Mouse (Mus musculus) forebrain, embryonic 14.5 days (tissue): ENCODE data around the gene Smyd2. TPM values are rescaled to one million over a fixed set of nuclear protein-coding genes. Genes with fewer than 3 reads are reported as not detected.

Experiments used
- ATAC-seq: fragments of 200-750 bp; cut with Nextera tagmentation; 2 replicates; pipeline ENCODE4 v1.8.0; 2017; ENCODE audit warnings: mild to moderate bottlenecking, moderate library complexity
- DNase-seq: peaks from one replicate; pipeline ENCODE4 v3.0.0-alpha.2; 2015; ENCODE audit warnings: low spot score
- H3K27ac ChIP-seq: fragments of 300-500 bp; sonication (generic); 2 replicates; pipeline ENCODE4 v1.5.1; 2014; ENCODE audit warnings: low read depth, mild to moderate bottlenecking, control low read depth, low read length, moderate library complexity
- H3K27me3 ChIP-seq: fragments of 300-500 bp; sonication (generic); replicated peaks from 2 replicates; pipeline ENCODE4 v1.6.1; 2014; ENCODE audit warnings: low read length, control low read depth, mixed read lengths; ENCODE audit not compliant: control insufficient read depth, insufficient read depth
- H3K36me3 ChIP-seq: fragments of 300-500 bp; sonication (generic); 2 replicates; pipeline ENCODE4 v1.6.1; 2014; ENCODE audit warnings: low read length, control low read depth; ENCODE audit not compliant: control insufficient read depth, insufficient read depth
- H3K4me1 ChIP-seq: fragments of 300-500 bp; sonication (generic); 2 replicates; pipeline ENCODE4 v1.6.1; 2014; ENCODE audit warnings: antibody characterized with exemption, low read length, control low read depth; ENCODE audit not compliant: control insufficient read depth, insufficient read depth
- H3K4me2 ChIP-seq: fragments of 300-500 bp; sonication (generic); 2 replicates; pipeline ENCODE4 v1.6.1; 2014; ENCODE audit warnings: mild to moderate bottlenecking, control low read depth, low read length
- H3K4me3 ChIP-seq: fragments of 300-500 bp; sonication (generic); 2 replicates; pipeline ENCODE4 v1.5.1; 2014; ENCODE audit warnings: low read depth, low read length, control low read depth
- H3K9ac ChIP-seq: fragments of 300-500 bp; sonication (generic); 2 replicates; pipeline ENCODE4 v1.6.1; 2014; ENCODE audit warnings: mild to moderate bottlenecking, low read length, control low read depth, moderate library complexity
- H3K9me3 ChIP-seq: fragments of 300-500 bp; sonication (generic); replicated peaks from 2 replicates; pipeline ENCODE4 v1.6.1; 2016; ENCODE audit warnings: low read length, control low read depth, mixed read lengths; ENCODE audit not compliant: control insufficient read depth
- WGBS: fragments of 180-500 bp; shearing (Covaris S2); extraction: QIAGEN DNeasy Blood & Tissue Kit; methylation state at CpG from one replicate; pipeline ENCODE4 v1.1.7; 2014; 5-methylcytosine and 5-hydroxymethylcytosine counted together
- polyA plus RNA-seq: library from polyadenylated mRNA; unstranded; fragments of >200 nt; fragmentation: Nextera tagmentation; extraction: Ambion mirVana; gene quantifications from 2 replicates; pipeline ENCODE4 v1.2.1, GENCODE M21; 2014

Smyd2 gene
- polyA plus RNA-seq, 1 experiment from 2014 or later = 63.9 TPM

DNA sequence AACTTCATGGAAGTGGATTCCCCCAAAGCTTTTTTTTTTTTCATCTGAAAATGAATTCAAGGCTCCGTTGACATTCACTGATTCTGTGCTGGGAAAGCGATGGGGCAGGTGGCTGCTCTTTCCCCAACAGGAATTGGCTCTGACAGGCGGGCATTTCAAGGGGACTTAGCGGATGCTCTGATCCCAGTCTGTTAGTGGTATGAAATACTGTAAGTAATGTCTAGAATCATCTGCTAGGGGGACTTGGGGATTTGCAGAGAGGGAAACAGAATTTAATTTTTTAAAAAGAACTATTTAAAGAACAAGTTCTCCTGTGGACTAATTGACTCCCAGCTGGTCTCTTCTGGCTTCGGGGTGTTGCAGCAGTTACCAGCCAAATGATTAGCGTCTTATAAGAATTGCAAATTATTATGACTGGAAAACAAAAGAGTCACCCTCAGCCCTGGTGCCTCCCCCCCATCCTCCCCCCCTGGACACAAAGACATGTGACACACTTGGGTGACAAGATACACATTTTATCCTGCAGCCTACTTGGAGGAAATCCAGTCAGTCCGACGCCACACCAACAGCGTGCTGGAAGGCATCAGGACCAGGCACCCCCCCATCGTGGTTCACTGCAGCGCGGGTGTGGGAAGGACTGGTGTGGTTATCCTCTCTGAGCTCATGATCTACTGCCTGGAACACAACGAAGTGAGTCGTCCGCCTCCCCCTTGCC, 57.2 kb downstream of the Smyd2 start:
- Histone ChIP-seq H3K36me3 (no peaks in the 10 kb centered on the region), H3K27me3 (no peaks in the 10 kb centered on the region), H3K4me3 (no peak overlapping the region), H3K9ac (no peak overlapping the region), H3K4me1 (peaks cover 5% of the 10 kb centered on the region), H3K4me2 (no peak overlapping the region), H3K27ac (no peak overlapping the region), H3K9me3 (no peaks in the 10 kb centered on the region)
- ATAC-seq (peak; percentile 66), DNase-seq (peak; percentile 63)
- WGBS = 58% methylated on average over 15 of the region's 15 CpGs

GRCm38 (mm10) chr1:189864301-189864700, 57.9 kb downstream of the Smyd2 start:
- ATAC-seq (no peak), DNase-seq (no peak)
- Histone ChIP-seq H3K36me3 (no peaks in the 10 kb centered on the region), H3K9ac (no peak overlapping the region), H3K9me3 (no peaks in the 10 kb centered on the region), H3K4me1 (peaks cover 5% of the 10 kb centered on the region), H3K4me3 (no peak overlapping the region), H3K27me3 (no peaks in the 10 kb centered on the region), H3K27ac (peak overlapping the region; percentile 10; the same call in 1 of the 2 replicates), H3K4me2 (no peak overlapping the region)
- WGBS = 70% methylated on average over 9 of the region's 9 CpGs

- Histone ChIP-seq H3K4me3 (no peak overlapping the region), H3K9me3 (no peaks in the 10 kb centered on the region), H3K36me3 (no peaks in the 10 kb centered on the region), H3K27ac (no peak overlapping the region), H3K4me2 (no peak overlapping the region), H3K4me1 (peaks cover 5% of the 10 kb centered on the region), H3K9ac (no peak overlapping the region), H3K27me3 (no peaks in the 10 kb centered on the region)
- WGBS = 92% methylated on average over 3 of the region's 3 CpGs
- DNase-seq = no peak
- ATAC-seq = no peak
Observed at GRCm38 (mm10) chr1:189863727-189864126, 58.4 kb downstream of the Smyd2 start.

DNA sequence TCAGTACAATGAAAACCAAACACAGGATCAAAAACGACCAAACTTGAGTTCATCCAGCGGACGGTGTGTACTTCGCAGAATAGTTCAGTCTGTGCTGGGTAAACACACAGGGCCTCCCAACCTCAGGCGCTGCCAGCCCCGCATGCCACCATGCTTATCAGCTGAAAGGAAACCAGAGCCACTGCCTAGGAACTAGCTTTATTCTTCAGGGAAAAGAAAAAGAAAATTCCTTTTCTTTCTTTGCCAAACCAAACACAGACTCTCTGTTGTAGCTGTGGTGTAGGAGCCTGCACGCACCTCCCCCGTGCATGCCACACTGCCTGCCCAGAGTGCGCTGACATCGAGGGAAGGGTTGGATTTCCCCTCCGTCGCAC, 61.2 kb downstream of the Smyd2 start:
- Histone ChIP-seq H3K4me2 (no peak overlapping the region), H3K9me3 (no peaks in the 10 kb centered on the region), H3K27me3 (no peaks in the 10 kb centered on the region), H3K27ac (no peak overlapping the region), H3K4me3 (no peak overlapping the region), H3K9ac (no peak overlapping the region), H3K36me3 (no peaks in the 10 kb centered on the region), H3K4me1 (peaks cover 5% of the 10 kb centered on the region)
- DNase-seq (no peak), ATAC-seq (no peak)
- 66% methylated on average over 12 of the region's 12 CpGs for whole genome bisulfite sequencing

GRCm38 (mm10) chr1:189860112-189860941, 61.8 kb downstream of the Smyd2 start:
- Histone ChIP-seq H3K4me3 (no peak overlapping the region), H3K27me3 (no peaks in the 10 kb centered on the region), H3K36me3 (no peaks in the 10 kb centered on the region), H3K27ac (no peak overlapping the region), H3K4me2 (no peak overlapping the region), H3K4me1 (peaks cover 2% of the 10 kb centered on the region), H3K9ac (no peak overlapping the region), H3K9me3 (no peaks in the 10 kb centered on the region)
- no peak for ATAC-seq
- no peak for DNase-seq
- 88% methylated on average over 17 of the region's 17 CpGs for WGBS

GRCm38 (mm10) chr1:189858377-189858776, 63.8 kb downstream of the Smyd2 start:
- H3K4me3 ChIP-seq = no peak overlapping the region
- H3K4me1 ChIP-seq = no peaks in the 10 kb centered on the region
- H3K9me3 ChIP-seq = no peaks in the 10 kb centered on the region
- no peak overlapping the region for H3K4me2 ChIP-seq
- no peak overlapping the region for H3K9ac ChIP-seq
- ATAC-seq (no peak), DNase-seq (no peak)
- no peaks in the 10 kb centered on the region for H3K27me3 ChIP-seq
- WGBS = 83% methylated on average over 6 of the region's 6 CpGs
- no peaks in the 10 kb centered on the region for H3K36me3 ChIP-seq
- H3K27ac ChIP-seq = no peak overlapping the region

- Histone ChIP-seq H3K4me2 (no peak overlapping the region), H3K4me1 (no peaks in the 10 kb centered on the region), H3K9me3 (no peaks in the 10 kb centered on the region), H3K36me3 (no peaks in the 10 kb centered on the region), H3K27ac (no peak overlapping the region), H3K4me3 (no peak overlapping the region), H3K9ac (no peak overlapping the region), H3K27me3 (no peaks in the 10 kb centered on the region)
- WGBS = 96% methylated on average over 5 of the region's 5 CpGs
- ATAC-seq = no peak
- no peak for DNase-seq
Observed at GRCm38 (mm10) chr1:189855739-189856138, 66.4 kb downstream of the Smyd2 start.

- Histone ChIP-seq H3K9ac (no peak overlapping the region), H3K36me3 (no peaks in the 10 kb centered on the region), H3K9me3 (no peaks in the 10 kb centered on the region), H3K4me1 (no peaks in the 10 kb centered on the region), H3K4me3 (no peak overlapping the region), H3K27me3 (no peaks in the 10 kb centered on the region), H3K27ac (no peak overlapping the region), H3K4me2 (no peak overlapping the region)
- DNase-seq (no peak), ATAC-seq (no peak)
- 89% methylated on average over 13 of the region's 13 CpGs for WGBS
Observed at GRCm38 (mm10) chr1:189854646-189855045, 67.5 kb downstream of the Smyd2 start.

- Histone ChIP-seq H3K27ac (no peak overlapping the region), H3K36me3 (no peaks in the 10 kb centered on the region), H3K4me1 (no peaks in the 10 kb centered on the region), H3K27me3 (no peaks in the 10 kb centered on the region), H3K9ac (no peak overlapping the region), H3K4me3 (no peak overlapping the region), H3K9me3 (no peaks in the 10 kb centered on the region), H3K4me2 (no peak overlapping the region)
- DNase-seq (no peak), ATAC-seq (no peak)
- 92% methylated on average over 7 of the region's 7 CpGs for WGBS
Observed at GRCm38 (mm10) chr1:189852456-189852855, 69.7 kb downstream of the Smyd2 start.
